Mouse (Mus musculus): Measurements from ENCODE around the gene Prkca. TPM values are rescaled to one million over a fixed set of nuclear protein-coding genes. Genes with fewer than 3 reads are reported as not detected.

The Prkca gene
- polyA plus RNA-seq, 1 experiment from 2014 or later, result 7.2 TPM

- no peak overlapping the region for H3K4me3 ChIP-seq
- ATAC-seq (replicated peaks), result no peak
- no peaks in the 10 kb centered on the region for H3K9me3 ChIP-seq
- no peaks in the 10 kb centered on the region for H3K36me3 ChIP-seq (replicated peaks)
- 0 out of 2 replicates have a peak, but pooled peaks cover 4% of the 10 kb centered on the region for H3K4me1 ChIP-seq
- H3K27ac ChIP-seq, result no peak overlapping the region
- no peaks in the 10 kb centered on the region for H3K27me3 ChIP-seq (replicated peaks)
- 71% methylated on average over 5 of the region's 5 CpGs for WGBS
- no peak overlapping the region for H3K9ac ChIP-seq
- no peak overlapping the region for H3K4me2 ChIP-seq
Measured at GRCm38 (mm10) chr11:108249487-108249886, 94.2 kb downstream of the Prkca start.

DNA sequence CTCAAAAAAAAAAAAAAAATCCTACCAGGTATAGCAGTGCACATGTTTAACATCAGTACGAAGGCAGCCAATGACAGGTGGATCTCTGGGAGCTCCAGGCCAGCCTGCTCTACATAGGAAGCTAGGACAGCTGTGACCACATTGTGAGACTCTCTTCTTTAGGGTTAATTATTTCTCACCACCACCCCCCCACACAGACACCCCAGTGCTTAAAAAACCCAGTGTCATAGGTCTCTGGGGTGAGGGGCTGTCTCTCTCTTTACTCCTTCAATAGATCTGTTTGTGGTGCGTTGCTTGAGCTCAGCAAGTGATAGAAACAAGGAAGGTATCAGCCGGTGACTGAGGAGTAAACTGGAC, 94.7 kb downstream of the Prkca start:
- Histone ChIP-seq H3K4me3 (no peak overlapping the region), H3K27me3 (replicated peaks) (no peaks in the 10 kb centered on the region), H3K4me2 (no peak overlapping the region), H3K27ac (no peak overlapping the region), H3K9ac (no peak overlapping the region), H3K9me3 (no peaks in the 10 kb centered on the region), H3K36me3 (replicated peaks) (no peaks in the 10 kb centered on the region), H3K4me1 (0 out of 2 replicates have a peak, but pooled peaks cover 4% of the 10 kb centered on the region)
- no peak for ATAC-seq (replicated peaks)
- 67% methylated on average over 3 of the region's 3 CpGs for WGBS

DNA sequence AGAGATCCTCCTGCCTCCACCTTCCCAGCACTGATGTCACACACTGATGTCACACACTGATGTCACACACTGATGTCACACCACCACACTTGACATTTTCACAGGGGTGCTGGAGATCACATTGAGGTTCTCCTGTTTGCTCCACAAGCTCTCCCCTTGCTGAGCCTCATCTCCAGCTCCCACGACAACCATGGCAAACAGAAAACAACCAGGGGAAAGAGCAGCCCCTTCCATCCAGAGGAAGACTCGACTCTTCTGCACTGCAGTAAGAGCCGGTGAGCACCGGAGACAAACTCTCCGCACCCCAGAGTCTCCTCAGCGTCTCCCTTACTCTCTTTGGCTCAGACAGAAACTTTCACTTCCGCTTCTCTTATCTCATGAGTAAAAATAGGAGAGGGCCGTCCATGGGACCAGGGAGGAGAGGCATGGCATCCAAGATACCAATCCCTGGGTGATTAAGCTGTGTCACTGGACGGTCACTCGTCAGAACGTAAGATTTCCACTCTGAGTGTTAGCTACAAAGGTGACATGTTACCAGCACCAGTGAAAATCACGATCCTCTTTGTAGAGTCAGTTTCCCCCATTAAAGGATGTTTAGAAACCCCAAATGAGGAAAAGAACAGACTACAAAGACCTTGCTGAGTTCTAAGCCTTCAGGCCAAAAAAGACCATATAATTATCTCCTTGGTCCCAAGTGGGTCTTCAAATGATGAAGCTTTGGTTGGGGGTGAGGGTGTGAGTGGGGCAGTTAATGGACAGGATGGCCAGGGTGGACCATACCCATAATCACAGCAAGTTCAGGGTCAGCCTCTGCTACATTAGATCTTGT, 95.3 kb downstream of the Prkca start:
- Histone ChIP-seq H3K27me3 (replicated peaks) (no peaks in the 10 kb centered on the region), H3K9ac (no peak overlapping the region), H3K36me3 (replicated peaks) (no peaks in the 10 kb centered on the region), H3K4me1 (0 out of 2 replicates have a peak, but pooled peaks cover 9% of the 10 kb centered on the region), H3K4me2 (no peak overlapping the region), H3K9me3 (no peaks in the 10 kb centered on the region), H3K4me3 (no peak overlapping the region), H3K27ac (no peak overlapping the region)
- ATAC-seq (replicated peaks), result no peak
- 87% methylated on average over 12 of the region's 12 CpGs for WGBS

- Histone ChIP-seq H3K9ac (no peak overlapping the region), H3K4me2 (no peak overlapping the region), H3K27me3 (replicated peaks) (no peaks in the 10 kb centered on the region), H3K9me3 (no peaks in the 10 kb centered on the region), H3K4me3 (no peak overlapping the region), H3K4me1 (0 out of 2 replicates have a peak, but pooled peaks cover 9% of the 10 kb centered on the region), H3K36me3 (replicated peaks) (no peaks in the 10 kb centered on the region), H3K27ac (no peak overlapping the region)
- WGBS, result 92% methylated on average over 10 of the region's 10 CpGs
- no peak for ATAC-seq (replicated peaks)
Measured at GRCm38 (mm10) chr11:108247121-108247863, 96.4 kb downstream of the Prkca start.

- no peak overlapping the region for H3K4me2 ChIP-seq
- H3K9me3 ChIP-seq, result no peaks in the 10 kb centered on the region
- H3K36me3 ChIP-seq (replicated peaks), result no peaks in the 10 kb centered on the region
- H3K4me1 ChIP-seq, result 0 out of 2 replicates have a peak, but pooled peaks cover 9% of the 10 kb centered on the region
- no peak for ATAC-seq (replicated peaks)
- H3K4me3 ChIP-seq, result no peak overlapping the region
- WGBS, result 74% methylated on average over 4 of the region's 4 CpGs
- H3K27ac ChIP-seq, result no peak overlapping the region
- H3K27me3 ChIP-seq (replicated peaks), result no peaks in the 10 kb centered on the region
- no peak overlapping the region for H3K9ac ChIP-seq
Measured at GRCm38 (mm10) chr11:108246267-108246702, 97.4 kb downstream of the Prkca start.

DNA sequence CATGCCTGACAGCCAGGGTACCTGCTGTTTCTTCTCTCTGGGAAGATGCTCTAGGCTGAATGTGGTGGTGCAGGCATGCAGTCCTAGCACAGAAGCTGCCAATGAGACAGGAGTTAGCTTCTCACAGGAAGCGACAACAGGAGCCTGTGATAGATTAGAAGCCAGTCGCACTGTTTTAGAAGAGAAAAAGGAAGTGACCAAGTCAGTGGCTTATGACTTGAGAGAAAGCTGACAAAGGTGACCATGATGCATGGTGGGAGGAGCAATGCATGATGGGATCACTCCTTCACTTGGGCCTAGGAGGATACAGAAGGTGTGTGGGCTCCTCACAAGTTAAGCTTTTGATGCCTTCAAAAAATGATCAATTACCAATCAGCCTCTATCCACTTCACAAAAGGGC, 99.5 kb downstream of the Prkca start:
- WGBS, result 73% methylated on average over 2 of the region's 2 CpGs
- Histone ChIP-seq H3K27ac (no peak overlapping the region), H3K4me1 (0 out of 2 replicates have a peak, but pooled peaks cover 9% of the 10 kb centered on the region), H3K27me3 (replicated peaks) (no peaks in the 10 kb centered on the region), H3K9me3 (no peaks in the 10 kb centered on the region), H3K36me3 (replicated peaks) (no peaks in the 10 kb centered on the region), H3K4me2 (no peak overlapping the region), H3K4me3 (no peak overlapping the region), H3K9ac (no peak overlapping the region)
- ATAC-seq (replicated peaks), result no peak

DNA sequence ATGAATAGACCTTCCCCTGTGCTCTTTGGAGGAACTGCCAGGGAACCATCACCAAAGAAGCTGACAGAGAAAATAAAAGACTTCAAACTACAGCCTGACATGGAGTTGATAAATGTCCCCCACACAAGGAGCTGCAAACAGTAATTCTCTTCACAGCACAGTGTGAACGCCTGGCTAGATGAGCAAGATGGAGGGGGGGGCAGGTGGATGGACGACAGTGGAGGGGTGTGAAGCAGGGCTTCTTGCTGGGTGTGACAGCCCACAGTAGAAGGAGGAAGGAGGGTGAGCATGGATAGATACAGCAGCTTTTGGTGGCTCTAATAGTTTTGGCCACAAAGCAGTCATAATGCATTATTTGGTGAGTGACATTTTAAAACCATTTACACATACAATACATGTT, 100.1 kb downstream of the Prkca start:
- no peak for ATAC-seq (replicated peaks)
- 37% methylated on average over 2 of the region's 2 CpGs for WGBS
- Histone ChIP-seq H3K27ac (no peak overlapping the region), H3K4me2 (no peak overlapping the region), H3K27me3 (replicated peaks) (no peaks in the 10 kb centered on the region), H3K4me1 (0 out of 2 replicates have a peak, but pooled peaks cover 9% of the 10 kb centered on the region), H3K9me3 (no peaks in the 10 kb centered on the region), H3K36me3 (replicated peaks) (no peaks in the 10 kb centered on the region), H3K9ac (no peak overlapping the region), H3K4me3 (no peak overlapping the region)

DNA sequence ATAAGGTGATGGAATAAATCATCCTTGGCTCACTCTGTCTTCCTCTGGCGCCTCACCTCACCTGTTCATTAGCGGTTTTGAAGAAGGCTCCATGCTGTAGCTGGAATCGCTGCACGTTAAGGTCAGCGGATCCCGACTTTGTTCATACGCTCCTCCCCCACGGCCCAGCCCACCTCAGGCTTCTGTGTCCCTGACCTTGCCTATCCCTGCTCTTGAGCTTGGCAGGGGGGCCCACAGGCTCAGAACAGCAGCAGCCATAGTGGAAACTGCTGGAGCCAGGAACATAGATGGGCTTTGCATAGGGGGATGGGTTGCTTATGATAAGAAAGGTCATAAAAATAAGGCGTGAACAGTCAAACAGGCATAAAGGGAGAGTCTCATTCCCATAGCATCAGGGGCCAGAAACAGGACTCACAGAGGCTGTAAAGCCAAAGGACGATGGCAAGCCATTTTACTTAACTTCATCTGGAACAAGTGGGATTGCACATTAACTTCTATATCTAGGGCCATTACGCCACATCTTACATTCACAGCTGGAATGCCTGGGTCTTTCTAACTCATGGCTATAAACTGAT, 102.7 kb downstream of the Prkca start:
- Histone ChIP-seq H3K4me2 (no peak overlapping the region), H3K4me3 (no peak overlapping the region), H3K36me3 (replicated peaks) (no peaks in the 10 kb centered on the region), H3K4me1 (peaks cover 21% of the 10 kb centered on the region; the same call in 1 of the 2 replicates), H3K9ac (no peak overlapping the region), H3K27ac (no peak overlapping the region), H3K9me3 (no peaks in the 10 kb centered on the region), H3K27me3 (replicated peaks) (no peaks in the 10 kb centered on the region)
- 77% methylated on average over 11 of the region's 11 CpGs for WGBS
- ATAC-seq (replicated peaks), result no peak

DNA sequence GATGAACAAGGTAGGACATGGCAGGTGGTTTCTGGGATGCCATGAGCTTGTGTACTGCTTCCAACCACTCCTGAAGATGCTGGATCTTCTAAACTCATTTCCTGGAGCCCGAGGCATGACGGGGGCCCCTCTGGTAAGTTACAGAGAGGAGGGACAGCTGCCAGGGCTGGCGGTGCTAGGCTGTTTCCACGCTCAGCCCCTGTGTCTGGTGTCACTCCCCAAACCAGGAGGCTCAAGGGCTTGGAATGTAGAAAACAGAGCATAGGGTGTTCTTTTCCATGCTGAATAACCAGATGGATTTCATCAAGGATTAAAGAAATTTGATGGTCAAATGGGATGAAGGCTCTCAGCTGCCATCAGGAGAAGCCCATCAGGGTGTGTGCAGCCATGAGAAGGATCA, 104.6 kb downstream of the Prkca start:
- Histone ChIP-seq H3K27me3 (replicated peaks) (no peaks in the 10 kb centered on the region), H3K27ac (no peak overlapping the region), H3K4me1 (peaks cover 17% of the 10 kb centered on the region; the same call in 1 of the 2 replicates), H3K4me2 (no peak overlapping the region), H3K36me3 (replicated peaks) (no peaks in the 10 kb centered on the region), H3K4me3 (no peak overlapping the region), H3K9me3 (no peaks in the 10 kb centered on the region), H3K9ac (no peak overlapping the region)
- no peak for ATAC-seq (replicated peaks)
- WGBS, result 96% methylated on average over 4 of the region's 4 CpGs

- H3K4me3 ChIP-seq, result no peak overlapping the region
- no peaks in the 10 kb centered on the region for H3K36me3 ChIP-seq (replicated peaks)
- WGBS, result 50% methylated on average over 10 of the region's 10 CpGs
- H3K4me1 ChIP-seq, result peaks cover 16% of the 10 kb centered on the region; the same call in 1 of the 2 replicates
- H3K27me3 ChIP-seq (replicated peaks), result no peaks in the 10 kb centered on the region
- no peak overlapping the region for H3K4me2 ChIP-seq
- no peak for ATAC-seq (replicated peaks)
- no peaks in the 10 kb centered on the region for H3K9me3 ChIP-seq
- H3K27ac ChIP-seq, result no peak overlapping the region
- H3K9ac ChIP-seq, result no peak overlapping the region
Measured at GRCm38 (mm10) chr11:108236754-108237428, 106.8 kb downstream of the Prkca start.

GRCm38 (mm10) chr11:108236195-108236594, 107.5 kb downstream of the Prkca start:
- H3K27ac ChIP-seq, result no peak overlapping the region
- 16% methylated on average over 2 of the region's 2 CpGs for WGBS
- no peak for ATAC-seq (replicated peaks)

More at GRCm38 (mm10) chr11:108236195-108236594, 107.5 kb downstream of the Prkca start:
- Histone ChIP-seq H3K4me3 (no peak overlapping the region), H3K36me3 (replicated peaks) (no peaks in the 10 kb centered on the region), H3K9ac (no peak overlapping the region), H3K27me3 (replicated peaks) (no peaks in the 10 kb centered on the region), H3K9me3 (no peaks in the 10 kb centered on the region), H3K4me1 (peaks cover 16% of the 10 kb centered on the region; the same call in 1 of the 2 replicates), H3K4me2 (no peak overlapping the region)
